Mouse (Mus musculus) limb, embryonic 14.5 days (tissue): Measurements from ENCODE around the gene Ier5l. TPM values are rescaled to one million over a fixed set of nuclear protein-coding genes. Genes with fewer than 3 reads are reported as not detected.
A peak's percentile ranks its signal among the peaks of the same experiment; 100 is the strongest.

ENCODE experiments used
- ATAC-seq: fragments of 200-750 bp; cut with Nextera tagmentation; 2 replicates; pipeline ENCODE4 v1.8.0; 2017; ENCODE audit warnings: low read depth, moderate number of reproducible peaks, moderate TSS enrichment; ENCODE audit not compliant: low FRiP score
- DNase-seq: peaks from one replicate; pipeline ENCODE4 v3.0.0-alpha.2; 2015; ENCODE audit warnings: low spot score
- H3K27ac ChIP-seq: fragments of 300-500 bp; sonication (generic); replicated peaks from 2 replicates; pipeline ENCODE4 v1.5.1; 2014; ENCODE audit warnings: low read depth, mild to moderate bottlenecking, low read length, moderate library complexity, mixed read lengths
- H3K27me3 ChIP-seq: fragments of 300-500 bp; sonication (generic); 2 replicates; pipeline ENCODE4 v1.6.1; 2014; ENCODE audit warnings: low read length, mixed read lengths; ENCODE audit not compliant: control insufficient read depth, insufficient read depth
- H3K36me3 ChIP-seq: fragments of 300-500 bp; sonication (generic); 2 replicates; pipeline ENCODE4 v1.6.1; 2014; ENCODE audit warnings: mild to moderate bottlenecking, low read length, moderate library complexity, mixed read lengths; ENCODE audit not compliant: control insufficient read depth, insufficient read depth
- H3K4me1 ChIP-seq: fragments of 300-500 bp; sonication (generic); 2 replicates; pipeline ENCODE4 v1.6.1; 2014; ENCODE audit warnings: antibody characterized with exemption, low read length, mixed read lengths; ENCODE audit not compliant: control insufficient read depth, insufficient read depth
- H3K4me2 ChIP-seq: fragments of 300-500 bp; sonication (generic); replicated peaks from 2 replicates; pipeline ENCODE4 v1.6.1; 2014; ENCODE audit warnings: low read depth, mild to moderate bottlenecking, low read length, moderate library complexity; ENCODE audit not compliant: severe bottlenecking
- H3K4me3 ChIP-seq: fragments of 300-500 bp; sonication (generic); replicated peaks from 2 replicates; pipeline ENCODE4 v1.5.1; 2014; ENCODE audit warnings: low read length
- H3K9ac ChIP-seq: fragments of 300-500 bp; sonication (generic); 2 replicates; pipeline ENCODE4 v1.6.1; 2014; ENCODE audit warnings: mild to moderate bottlenecking, low read depth, low read length, moderate library complexity; ENCODE audit not compliant: severe bottlenecking
- H3K9me3 ChIP-seq: fragments of 300-500 bp; sonication (generic); 2 replicates; pipeline ENCODE4 v1.6.1; 2016; ENCODE audit warnings: low read length; ENCODE audit not compliant: control insufficient read depth
- POLR2A ChIP-seq: fragments of 200-500 bp; IDR thresholded peaks from 2 replicates; pipeline ENCODE4 v1.8.0; 2012; ENCODE audit warnings: inconsistent platforms, mild to moderate bottlenecking, moderate library complexity, borderline replicate concordance; ENCODE audit not compliant: insufficient read depth, insufficient read length; ENCODE audit errors: extremely low read depth
- WGBS: fragments of 180-500 bp; shearing (Covaris S2); extraction: QIAGEN DNeasy Blood & Tissue Kit; methylation state at CpG from one replicate; pipeline ENCODE4 v1.1.7; 2014; 5-methylcytosine and 5-hydroxymethylcytosine counted together
- polyA plus RNA-seq, 2 experiments: library from polyadenylated mRNA; depleted of rRNA in 1 of 2; stranded (reverse) in 1 of 2; unstranded in 1 of 2; fragments of >200 nt; fragmentation: Nextera tagmentation in 1 of 2; extraction: Ambion mirVana in 1 of 2; gene quantifications; 2 replicates each; pipeline versions ENCODE4 v1.2.1 to v1.2.3; 2012 to 2014

Ier5l gene
- polyA plus RNA-seq, 2 experiments: 3.9 to 31.0 TPM

DNA sequence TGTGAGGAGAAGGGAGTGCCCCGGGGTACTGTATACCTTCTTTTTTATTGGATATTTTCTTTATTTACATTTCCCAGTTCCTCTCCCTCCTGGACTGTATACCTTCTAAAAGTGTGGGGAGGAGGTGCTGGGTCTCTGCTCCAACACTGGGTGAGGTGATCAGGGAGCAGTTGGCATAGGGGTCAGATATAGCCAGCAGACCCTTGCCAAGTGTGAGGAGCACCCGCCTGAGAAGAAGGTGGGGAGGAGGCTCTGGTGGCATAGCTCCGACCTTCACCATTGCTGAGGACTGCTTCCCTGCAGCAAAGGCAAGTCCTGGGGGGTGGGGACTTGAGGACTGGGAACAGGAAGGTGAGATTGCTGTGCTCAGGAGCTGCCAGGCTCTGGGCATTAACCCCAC lies 22.5 kb downstream of the Ier5l start:
- Histone ChIP-seq H3K36me3 (peaks cover 36% of the 10 kb centered on the region), H3K27me3 (no peaks in the 10 kb centered on the region), H3K4me3 (no peak overlapping the region)

DNA sequence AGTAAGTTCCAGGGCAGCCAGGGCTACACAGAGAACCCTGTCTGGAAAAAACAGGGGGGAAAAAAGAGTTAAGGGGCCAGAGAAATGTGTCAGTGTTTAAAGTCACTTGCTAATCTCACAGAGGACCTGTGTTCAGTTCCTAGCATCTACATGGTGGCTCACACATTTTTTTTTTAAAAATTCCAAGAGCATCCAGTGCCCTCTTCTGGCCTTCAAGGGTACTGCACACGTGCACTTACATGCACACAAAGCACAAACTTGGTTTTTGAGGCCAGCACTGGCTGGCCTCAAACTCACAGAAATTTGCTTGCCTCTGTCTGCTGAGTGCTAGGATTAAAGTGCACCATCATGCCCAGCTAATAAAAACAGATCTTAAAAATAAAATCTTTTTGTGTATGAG lies 23.5 kb downstream of the Ier5l start:
- Histone ChIP-seq H3K27me3 (no peaks in the 10 kb centered on the region), H3K9ac (no peak overlapping the region), H3K4me1 (peaks cover 4% of the 10 kb centered on the region), H3K27ac (no peak overlapping the region), H3K9me3 (peaks cover 9% of the 10 kb centered on the region; the same call in 1 of the 2 replicates), H3K4me2 (no peak overlapping the region), H3K4me3 (no peak overlapping the region), H3K36me3 (peaks cover 46% of the 10 kb centered on the region)
- TF ChIP-seq POLR2A: no peak
- 62% methylated on average over 1 of the region's 1 CpGs for WGBS
- no peak for ATAC-seq
- DNase-seq: no peak

More for the DNA sequence above, 22.5 kb downstream of the Ier5l start:
- DNase-seq (no peak), ATAC-seq (no peak)
- H3K9me3 ChIP-seq: peaks cover 9% of the 10 kb centered on the region; the same call in 1 of the 2 replicates
- H3K4me1 ChIP-seq: no peaks in the 10 kb centered on the region
- no peak overlapping the region for H3K4me2 ChIP-seq
- 66% methylated on average over 3 of the region's 3 CpGs for WGBS
- H3K27ac ChIP-seq: no peak overlapping the region
- no peak overlapping the region for H3K9ac ChIP-seq
- TF ChIP-seq POLR2A: no peak

GRCm38 (mm10) chr2:30448371-30448770 lies 25.6 kb downstream of the Ier5l start:
- ATAC-seq (no peak), DNase-seq (no peak)
- H3K27ac ChIP-seq: no peak overlapping the region
- TF ChIP-seq POLR2A: no peak
- peaks cover 18% of the 10 kb centered on the region for H3K4me1 ChIP-seq
- H3K4me2 ChIP-seq: no peak overlapping the region
- 84% methylated on average over 7 of the region's 7 CpGs for WGBS
- no peaks in the 10 kb centered on the region for H3K27me3 ChIP-seq
- no peak overlapping the region for H3K4me3 ChIP-seq
- peaks cover 66% of the 10 kb centered on the region for H3K36me3 ChIP-seq
- H3K9me3 ChIP-seq: peaks cover 9% of the 10 kb centered on the region; the same call in 1 of the 2 replicates
- H3K9ac ChIP-seq: no peak overlapping the region

- 0 out of 2 replicates have a peak overlapping the region, but pooled peaks have one; percentile 28 for H3K9ac ChIP-seq
- H3K4me3 ChIP-seq: no peak overlapping the region
- peaks cover 30% of the 10 kb centered on the region for H3K4me1 ChIP-seq
- ATAC-seq: no peak
- no peaks in the 10 kb centered on the region for H3K27me3 ChIP-seq
- no peak overlapping the region for H3K4me2 ChIP-seq
- TF ChIP-seq POLR2A: no peak
- H3K27ac ChIP-seq: no peak overlapping the region
- H3K36me3 ChIP-seq: peaks cover 73% of the 10 kb centered on the region
- DNase-seq: no peak
- H3K9me3 ChIP-seq: peaks cover 9% of the 10 kb centered on the region; the same call in 1 of the 2 replicates
- WGBS: 85% methylated on average over 10 of the region's 10 CpGs
These were observed 26.9 kb downstream of the Ier5l start for GRCm38 (mm10) chr2:30446891-30447826.

DNA sequence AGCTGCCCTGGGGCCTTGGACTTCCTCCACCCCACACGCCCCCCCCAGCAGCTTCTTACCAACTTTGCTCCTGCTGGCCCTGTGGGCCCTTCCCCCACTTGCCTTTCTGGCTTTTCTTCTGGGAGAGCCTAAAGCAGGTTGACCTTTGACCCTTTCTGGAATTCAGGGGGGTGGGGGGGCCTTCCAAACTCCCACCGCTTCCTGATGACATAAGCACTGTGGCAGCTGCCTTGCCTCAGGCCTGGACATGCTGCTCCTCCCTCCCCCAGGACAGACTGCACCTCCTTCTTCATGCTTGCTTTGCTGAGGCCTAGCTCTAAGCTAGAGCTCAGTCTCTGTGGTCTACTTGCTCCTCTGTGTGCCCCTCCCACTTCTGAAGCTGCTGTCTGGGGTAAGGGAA lies 28.7 kb downstream of the Ier5l start:
- Histone ChIP-seq H3K9ac (peak overlapping the region; percentile 45), H3K27me3 (no peaks in the 10 kb centered on the region), H3K4me3 (no peak overlapping the region), H3K36me3 (peaks cover 70% of the 10 kb centered on the region), H3K4me2 (no peak overlapping the region), H3K4me1 (peaks cover 45% of the 10 kb centered on the region), H3K27ac (peak overlapping the region; percentile 58), H3K9me3 (peaks cover 6% of the 10 kb centered on the region; the same call in 1 of the 2 replicates)
- no peak for TF ChIP-seq POLR2A
- ATAC-seq (no peak), DNase-seq (peak; percentile 52)
- 43% methylated on average over 2 of the region's 2 CpGs for WGBS
